Mouse (Mus musculus): ENCODE measurements at regions not wholly inside any gene's neighbourhood (a gene's known extent, or its start where the extent isn't known, plus 50 kb on each side); places are given as distances from the start of the nearest gene placed in this dataset.

DNA sequence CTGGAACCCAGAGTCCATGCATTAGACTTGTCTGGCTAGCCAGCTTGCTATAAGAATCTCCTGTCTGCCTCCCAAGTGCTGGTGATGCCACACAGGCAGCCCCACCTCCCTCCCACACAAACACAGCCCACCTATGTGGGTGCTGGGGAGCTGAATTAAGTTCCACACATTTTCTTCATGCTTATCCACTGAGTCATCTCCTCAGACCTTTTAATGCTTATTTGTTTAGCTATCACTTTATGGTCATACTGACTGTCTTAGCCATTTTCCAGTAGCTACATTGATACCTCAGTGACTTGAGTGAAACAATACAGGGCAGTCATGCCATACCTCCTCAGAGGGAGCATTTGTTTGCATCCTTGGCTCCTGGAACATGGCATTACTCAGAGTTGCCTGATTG, 531.1 kb upstream of the Id2 start:
- DNase-seq, result no peak
- intact Hi-C loops (cut with DNase I), result no loop called here

DNA sequence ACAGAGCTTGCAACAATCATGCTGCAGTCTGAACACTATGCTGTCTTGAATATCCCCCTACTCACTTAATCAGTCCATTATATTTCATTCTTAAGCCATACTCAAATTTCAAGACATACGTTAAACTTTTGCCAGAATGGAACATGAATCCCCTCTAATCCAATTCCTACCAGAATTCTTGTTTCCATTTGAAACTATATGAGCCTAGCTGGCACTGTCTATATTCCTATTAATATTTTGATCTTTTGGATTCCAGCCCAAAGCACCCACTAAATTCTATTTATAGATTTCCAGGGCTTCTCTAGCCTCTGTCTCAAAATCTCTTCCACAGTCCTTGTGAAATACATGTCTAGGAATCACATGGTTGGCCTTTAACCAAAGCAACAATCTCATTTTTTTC, 528.9 kb upstream of the Id2 start:
- no peak for DNase-seq
- intact Hi-C loops (cut with DNase I), result no loop called here

DNA sequence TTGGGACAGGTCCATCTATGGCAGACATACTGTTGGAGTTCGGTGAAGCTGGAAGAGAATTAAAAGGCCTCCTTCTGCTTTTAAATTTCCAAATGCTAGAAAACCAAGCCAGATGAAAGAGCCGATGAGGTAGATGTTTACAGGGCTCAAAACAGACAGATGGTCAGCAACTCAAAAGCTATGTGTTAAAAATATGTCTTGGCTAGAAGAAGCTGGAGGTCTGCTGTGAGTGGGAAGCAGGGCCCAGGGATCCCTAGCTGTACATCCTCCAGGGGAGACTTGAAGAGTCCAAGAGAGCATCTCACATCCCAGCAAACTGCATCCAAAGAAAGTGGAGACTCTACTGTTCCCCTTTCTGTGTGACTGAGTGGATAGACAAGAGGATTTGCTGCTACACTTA, 526.5 kb upstream of the Id2 start:
- no peak for DNase-seq
- intact Hi-C loops (cut with DNase I), result no loop called here

DNA sequence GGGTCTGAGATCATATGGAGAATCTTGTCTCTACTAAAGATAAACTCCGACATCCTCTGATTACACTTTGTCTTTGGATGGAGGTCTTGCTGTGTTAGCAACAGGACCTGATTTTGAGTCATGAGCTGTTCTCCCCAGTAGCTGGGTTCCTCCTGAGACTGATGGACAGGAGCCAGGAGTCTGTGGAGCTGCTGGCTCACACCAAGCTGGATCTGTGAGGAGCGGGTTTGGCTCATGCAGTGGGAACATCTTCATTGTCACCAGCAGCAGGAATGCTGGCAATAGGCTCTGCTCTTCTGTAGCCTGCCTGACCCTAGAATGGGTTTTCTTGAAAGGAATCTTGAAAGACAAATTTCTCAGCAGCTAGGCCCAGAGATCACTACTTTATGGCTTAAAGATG, 524.2 kb upstream of the Id2 start:
- peak; percentile 86 for DNase-seq
- intact Hi-C loops (cut with DNase I), result no loop called here

DNA sequence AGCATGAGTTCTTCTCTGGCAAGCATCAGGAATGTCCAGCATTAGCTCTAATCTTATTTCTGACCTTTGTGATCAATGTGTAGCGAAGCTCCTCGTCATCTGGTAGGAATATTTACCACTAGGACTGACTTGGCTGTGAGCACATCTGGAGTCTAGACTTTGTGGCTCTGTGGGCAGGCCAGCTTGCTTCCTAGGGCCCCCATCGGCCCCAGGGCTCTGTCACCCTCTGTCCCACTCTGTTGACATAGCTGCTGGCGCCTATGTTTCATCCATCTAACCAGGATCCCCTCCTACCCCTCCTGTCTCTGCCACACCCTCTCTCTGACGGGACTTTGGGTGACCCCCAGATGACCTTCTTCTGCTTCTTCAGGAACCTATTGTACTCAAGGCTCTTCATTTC, 520.6 kb upstream of the Id2 start:
- no peak for DNase-seq
- intact Hi-C loops (cut with DNase I), result no loop called here

DNA sequence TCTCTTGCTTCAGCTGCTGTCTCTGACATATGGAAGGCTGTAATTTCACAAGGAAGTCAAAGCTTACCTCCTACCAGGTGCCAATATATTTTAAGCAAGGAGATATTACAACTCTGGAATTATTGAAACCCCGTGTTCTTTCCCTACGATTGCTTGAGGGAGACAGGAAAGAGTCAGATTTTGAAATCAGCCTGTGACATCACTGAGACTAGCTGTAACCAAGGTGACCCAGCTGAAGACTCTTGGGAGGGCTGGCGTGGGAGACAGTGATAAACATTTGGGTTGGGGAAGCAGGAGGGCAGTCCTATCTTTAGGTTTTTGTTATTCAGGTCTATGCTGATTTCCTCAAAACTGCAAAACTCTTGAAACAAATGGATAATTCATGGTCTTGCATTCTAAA, 518.4 kb upstream of the Id2 start:
- intact Hi-C loops (cut with DNase I), result no loop called here
- no peak for DNase-seq

DNA sequence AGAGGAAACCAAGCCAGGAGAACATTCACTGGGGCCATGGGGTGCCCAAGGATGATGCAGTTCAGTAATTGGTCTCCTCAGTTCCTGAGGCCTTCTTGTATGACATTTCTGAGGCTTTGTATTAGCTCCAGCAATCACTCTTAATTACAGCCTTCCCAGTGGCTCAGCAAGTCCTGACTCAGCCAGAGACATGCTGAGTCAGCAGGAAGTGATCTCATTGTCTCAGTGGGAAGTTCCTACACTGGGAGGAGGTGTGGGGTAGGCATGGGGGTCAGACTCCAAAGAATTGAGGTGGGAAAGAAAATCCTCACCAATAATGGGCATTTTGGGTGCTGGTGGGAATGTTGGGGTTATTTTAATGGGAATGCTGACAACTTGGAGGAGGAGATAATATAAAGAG, 516.5 kb upstream of the Id2 start:
- intact Hi-C loops (cut with DNase I), result no loop called here
- DNase-seq, result no peak

DNA sequence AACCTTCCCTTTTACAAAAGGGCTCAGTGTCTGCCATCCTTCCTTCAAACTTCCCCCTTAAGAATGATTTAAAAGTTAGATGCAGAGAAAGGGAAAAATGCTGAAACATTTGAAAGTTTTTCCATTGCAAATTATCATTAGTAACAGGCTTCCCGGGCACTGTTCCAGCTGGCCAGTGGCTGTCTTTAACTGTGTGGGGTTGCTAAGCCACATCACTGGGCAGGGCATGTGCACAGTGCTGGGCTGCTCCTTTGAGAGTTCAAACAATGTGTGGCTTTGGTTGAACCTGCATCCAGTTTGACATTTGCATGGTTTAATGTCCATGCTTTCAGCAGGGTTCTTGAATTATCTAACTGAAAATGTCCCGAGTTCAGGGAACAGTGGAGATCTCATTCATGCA, 512.1 kb upstream of the Id2 start:
- DNase-seq, result peak; percentile 68
- intact Hi-C loops (cut with DNase I), result no loop called here

DNA sequence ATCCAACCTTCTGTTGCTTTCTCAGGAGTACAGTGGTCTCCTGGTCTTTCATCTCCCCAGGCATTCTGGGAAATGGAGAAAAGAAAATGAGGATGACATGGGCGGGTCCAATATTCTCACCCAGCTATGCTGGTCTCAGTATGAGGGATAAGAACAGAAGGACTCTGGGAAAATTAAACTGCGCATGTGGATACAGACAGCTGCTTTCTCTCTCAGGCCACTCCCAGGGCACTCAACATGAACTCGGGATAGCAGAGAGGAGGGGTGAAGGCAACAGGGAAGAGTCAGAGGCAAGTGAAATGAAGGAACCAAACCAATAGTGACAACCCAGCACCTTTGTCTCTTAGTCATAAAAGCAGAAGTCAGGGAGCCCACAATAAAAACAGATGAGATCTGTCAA, 508.5 kb upstream of the Id2 start:
- no peak for DNase-seq
- intact Hi-C loops (cut with DNase I), result no loop called here

DNA sequence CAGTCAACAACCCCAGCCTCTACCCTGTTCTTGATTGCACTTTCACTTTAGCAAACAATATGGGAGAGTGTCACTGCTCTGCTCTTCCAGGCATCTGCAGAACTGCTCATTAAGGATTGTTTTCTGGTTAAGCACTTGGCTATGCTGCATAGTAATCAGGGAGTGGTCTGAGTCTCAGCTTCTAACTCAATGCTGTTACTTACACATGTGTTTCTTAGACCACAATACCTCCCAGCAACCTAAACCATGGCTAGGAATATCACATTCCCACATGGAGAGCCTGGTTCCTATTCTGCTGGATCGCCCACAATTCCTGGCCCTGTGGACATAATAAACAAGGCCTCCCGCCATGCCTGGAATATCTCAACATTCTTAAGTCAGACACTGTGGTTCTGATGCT, 493.3 kb upstream of the Id2 start:
- intact Hi-C loops (cut with DNase I), result no loop called here
- DNase-seq, result no peak

DNA sequence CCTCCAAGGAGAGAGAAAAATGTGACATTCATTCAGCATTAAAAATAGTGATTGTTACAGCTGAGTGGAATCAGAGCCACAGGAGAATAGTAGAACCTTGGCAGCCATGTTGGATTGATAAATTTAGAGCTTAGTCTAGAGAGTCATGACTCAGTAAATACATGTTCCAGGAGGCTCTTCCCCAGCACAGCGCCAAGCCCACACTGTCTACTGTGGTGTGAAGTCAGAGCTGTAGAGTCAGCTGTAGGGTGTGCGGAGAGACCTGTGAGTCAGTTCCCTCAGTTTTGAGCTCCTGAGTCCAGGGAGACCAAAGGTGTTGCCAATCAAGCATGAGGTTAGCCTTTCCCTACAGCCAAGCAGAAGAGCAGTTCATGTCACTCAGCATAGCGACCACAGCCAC, 488.8 kb upstream of the Id2 start:
- DNase-seq, result no peak
- intact Hi-C loops (cut with DNase I), result no loop called here

DNA sequence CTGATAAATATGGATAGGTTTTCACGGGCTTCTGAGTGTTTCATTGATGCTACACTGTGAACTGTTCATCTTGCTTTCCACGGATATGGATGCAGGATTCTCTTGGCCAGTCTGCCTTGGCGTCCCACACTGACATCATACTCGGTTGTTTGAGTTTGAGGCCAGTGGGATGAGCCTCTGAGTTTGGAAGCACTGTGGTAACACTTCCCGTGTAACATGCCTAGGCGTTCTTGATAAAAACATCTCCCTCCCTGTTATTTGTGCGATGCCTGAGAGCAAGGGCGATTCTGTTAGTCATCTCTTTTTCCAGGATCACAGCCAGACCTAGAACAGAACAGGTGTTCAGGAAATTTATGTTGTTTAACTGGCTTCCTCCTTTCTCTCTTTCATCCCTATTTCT, 482.5 kb upstream of the Id2 start:
- intact Hi-C loops (cut with DNase I), result no loop called here
- DNase-seq, result no peak

DNA sequence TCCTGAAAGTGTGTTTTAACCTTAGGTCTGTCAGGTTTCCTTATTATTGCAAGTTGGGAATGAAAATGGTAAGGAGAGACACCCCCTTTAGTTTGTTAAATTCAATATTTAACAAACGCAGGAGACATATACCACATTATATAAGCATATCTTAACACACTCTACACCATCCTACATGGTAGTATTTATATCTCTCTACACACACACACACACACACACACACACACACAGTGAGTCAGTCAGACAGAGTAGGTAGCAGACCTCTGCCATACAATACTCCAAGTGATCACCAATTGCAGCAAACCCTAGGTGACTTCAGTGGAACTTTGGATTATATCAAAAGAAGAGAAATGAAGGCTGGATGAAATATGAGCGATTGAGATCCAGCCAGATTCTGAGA, 468.2 kb upstream of the Id2 start:
- DNase-seq, result no peak
- intact Hi-C loops (cut with DNase I), result no loop called here

DNA sequence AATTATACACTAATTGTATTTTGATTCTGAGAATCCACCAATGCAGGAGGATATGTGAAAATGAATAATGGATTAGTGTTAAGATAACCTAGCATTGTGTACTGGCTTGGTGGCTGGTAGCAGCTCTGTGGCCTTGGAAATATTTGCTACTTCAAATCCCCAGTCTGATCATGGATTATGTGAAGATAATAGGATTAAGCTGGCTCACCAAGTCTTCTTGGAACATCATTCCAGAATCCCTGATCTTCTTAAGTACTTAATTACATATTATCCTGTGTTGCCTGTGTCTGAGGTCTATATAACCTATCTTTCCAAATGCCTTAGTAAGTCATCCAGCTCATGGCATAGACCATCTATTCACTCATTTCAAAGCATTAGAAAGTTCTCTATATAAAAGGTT, 462.7 kb upstream of the Id2 start:
- DNase-seq, result no peak
- intact Hi-C loops (cut with DNase I), result no loop called here

DNA sequence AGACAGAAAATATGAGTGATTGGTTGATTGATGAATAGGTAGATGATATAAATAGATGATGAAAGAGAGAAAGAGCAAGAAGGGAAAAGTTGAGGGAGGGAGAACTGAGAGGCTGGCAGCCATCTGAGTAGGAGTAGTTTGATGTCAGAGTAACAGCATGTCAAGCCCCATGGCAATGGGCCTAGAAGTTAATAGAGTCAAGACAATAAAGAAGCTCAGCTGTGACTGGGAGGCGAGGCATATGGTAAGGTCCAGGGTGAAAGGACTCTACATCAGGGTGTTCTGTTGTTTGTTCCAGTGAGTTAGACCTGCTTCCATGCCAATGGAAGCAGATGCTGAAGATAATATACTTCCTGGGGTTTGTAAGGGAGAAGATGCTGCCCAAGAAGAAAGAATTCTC, 456.7 kb upstream of the Id2 start:
- intact Hi-C loops (cut with DNase I), result no loop called here
- peak; percentile 40 for DNase-seq

DNA sequence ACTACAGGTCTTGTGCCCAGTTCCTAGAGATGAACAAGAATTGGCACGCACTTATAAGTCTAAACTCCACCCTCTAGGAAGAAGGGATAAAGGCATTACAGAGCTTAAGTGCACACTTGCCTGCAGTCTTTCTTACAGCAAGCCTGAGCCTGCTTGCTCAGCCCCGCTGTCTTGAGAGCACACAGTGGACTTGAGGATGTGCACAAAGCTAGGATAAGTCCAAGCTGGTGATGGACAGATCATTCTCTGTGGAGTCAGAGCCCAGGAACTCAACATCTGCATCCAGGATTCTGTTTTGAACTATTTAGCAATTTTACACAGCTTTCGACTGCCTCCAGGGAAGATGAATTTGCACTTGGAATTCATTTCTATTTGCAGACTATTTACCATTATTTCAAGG, 452.8 kb upstream of the Id2 start:
- no peak for DNase-seq
- intact Hi-C loops (cut with DNase I), result no loop called here

DNA sequence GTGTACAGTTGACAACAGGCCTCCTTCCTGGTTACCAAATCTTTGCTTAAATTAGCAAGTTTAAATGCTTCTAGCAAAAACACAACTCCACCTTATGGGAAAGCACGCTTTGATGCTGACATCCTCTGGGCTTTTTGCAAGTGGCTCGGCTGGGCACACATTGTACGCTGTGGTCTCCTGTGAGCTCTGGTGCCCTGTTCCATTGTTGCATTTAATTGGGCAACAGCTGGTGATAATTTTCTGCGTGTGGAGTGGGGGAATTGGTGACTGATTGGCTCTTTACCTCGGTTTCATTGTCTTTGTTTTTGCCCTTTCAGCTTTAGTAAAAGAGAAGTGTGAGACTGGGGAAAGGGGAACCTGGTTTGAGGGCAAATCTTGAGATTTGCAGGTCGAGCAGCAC, 447.3 kb upstream of the Id2 start:
- DNase-seq, result no peak
- intact Hi-C loops (cut with DNase I), result no loop called here

DNA sequence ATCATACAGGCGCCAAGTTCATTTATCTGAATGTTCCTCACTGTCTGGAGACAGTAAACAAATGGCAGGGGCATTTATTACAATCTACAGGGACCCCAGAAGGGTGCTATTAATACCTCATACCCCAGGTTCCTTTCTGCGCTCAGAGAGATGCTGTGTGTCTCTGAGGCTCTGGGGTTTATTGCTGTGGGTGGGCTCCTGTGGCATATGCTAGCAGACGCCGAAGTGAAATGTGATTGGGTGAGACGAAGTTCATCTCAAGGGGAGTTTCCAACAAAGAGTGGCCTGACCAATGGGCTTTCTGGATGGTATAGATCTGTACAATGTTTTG, 437.6 kb upstream of the Id2 start:
- no peak for DNase-seq
- intact Hi-C loops (cut with DNase I), result no loop called here

DNA sequence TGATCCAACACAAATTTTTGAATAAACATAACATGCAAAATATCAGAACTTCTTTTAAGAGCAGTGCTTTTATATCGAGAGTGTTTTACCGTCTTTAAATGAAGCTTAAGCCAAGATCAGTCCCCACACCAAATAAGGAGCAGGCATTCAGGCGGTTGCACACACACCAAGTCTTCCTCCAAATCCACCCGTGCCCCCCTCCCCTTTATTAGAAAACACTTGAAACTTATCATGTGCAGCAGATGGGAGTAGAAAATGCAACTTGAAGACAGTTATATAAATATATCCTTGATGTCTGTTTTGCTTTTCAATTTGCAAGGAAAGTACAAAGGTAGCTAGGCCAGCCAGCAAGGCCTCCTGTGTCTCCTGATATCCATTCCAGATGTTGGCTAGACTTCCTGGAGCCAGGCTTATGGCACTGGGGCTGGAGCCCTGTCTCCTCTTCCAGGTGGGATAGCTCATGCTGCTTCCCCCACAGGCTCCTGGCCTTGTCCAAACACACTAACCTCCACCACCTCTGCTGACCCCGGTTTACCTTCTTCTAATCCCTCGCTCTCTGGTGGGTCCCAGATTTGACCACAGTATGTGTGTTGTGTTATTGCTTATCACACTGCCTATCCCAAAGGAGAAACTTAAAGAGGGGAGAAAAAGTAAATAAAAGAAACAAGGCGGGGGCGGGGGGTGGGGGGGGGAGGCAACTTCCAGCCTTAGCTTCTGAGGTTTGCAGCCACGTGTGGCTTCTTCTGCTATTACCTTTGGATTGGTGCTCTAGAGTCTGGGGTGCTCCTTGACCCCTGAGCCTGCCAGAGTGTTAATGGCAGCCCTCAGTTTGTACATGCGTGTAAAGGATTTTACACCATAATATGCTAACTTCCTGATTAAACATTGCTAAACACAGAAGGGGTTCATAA, 437.0 kb upstream of the Id2 start:
- intact Hi-C loops (cut with DNase I), result no loop called here
- no peak for DNase-seq

DNA sequence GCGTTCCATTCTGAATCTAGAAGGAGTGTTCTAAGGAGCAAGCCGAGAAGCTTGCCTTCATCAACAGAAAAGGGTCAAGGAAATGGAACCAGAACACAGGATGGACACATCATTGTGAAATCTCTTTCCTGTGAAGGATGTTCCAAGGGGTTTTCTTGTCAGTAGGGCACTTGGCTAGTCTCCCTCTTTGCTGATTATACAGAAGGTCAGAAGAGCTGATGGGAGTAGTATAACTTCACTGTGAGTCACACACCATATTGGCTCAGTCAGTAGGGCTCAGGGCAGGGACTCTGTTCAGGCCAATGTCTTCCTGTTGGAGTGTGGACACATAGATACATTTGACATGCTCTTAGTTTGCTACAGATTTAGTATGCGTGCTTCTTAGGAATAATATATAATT, 433.5 kb upstream of the Id2 start:
- intact Hi-C loops (cut with DNase I), result no loop called here
- no peak for DNase-seq

DNA sequence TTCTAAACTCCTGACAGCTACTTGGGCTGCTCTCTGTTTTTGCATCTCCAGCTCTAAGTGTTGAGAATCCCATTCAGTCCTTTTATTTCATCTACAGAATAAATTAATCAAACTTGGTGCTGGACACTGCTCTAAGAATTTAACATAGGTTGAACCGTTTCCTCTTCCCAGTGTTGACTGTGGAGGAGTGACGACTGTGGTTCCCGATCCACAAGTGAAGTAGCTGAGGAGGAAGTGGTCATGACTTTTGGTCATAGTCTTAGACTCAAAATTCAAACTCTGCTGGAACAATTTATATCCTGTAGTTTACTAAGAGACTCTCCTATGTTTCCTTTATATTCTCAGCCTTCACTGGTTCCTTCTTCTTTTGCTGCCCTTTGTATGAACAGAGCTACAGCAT, 432.6 kb upstream of the Id2 start:
- intact Hi-C loops (cut with DNase I), result no loop called here
- no peak for DNase-seq

DNA sequence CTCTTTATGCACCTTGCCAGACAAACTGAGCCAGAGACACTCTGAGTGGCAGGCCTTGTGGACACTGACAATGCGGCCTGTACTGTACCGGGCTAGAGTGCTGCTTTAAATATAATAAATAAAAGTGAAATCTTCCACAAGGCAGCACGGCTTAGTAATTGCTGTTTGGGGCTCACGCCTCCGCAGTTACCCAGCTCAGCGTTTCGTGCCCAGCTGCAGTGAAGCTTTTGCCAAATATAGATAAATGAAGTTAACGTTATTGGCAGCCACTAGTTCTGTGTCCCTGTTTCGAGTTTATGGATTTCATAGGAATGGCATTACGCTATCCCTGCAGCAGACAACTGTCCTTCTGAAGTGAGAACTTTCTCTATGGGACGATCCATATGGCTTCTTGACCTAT, 429.7 kb upstream of the Id2 start:
- DNase-seq, result no peak
- intact Hi-C loops (cut with DNase I), result no loop called here

DNA sequence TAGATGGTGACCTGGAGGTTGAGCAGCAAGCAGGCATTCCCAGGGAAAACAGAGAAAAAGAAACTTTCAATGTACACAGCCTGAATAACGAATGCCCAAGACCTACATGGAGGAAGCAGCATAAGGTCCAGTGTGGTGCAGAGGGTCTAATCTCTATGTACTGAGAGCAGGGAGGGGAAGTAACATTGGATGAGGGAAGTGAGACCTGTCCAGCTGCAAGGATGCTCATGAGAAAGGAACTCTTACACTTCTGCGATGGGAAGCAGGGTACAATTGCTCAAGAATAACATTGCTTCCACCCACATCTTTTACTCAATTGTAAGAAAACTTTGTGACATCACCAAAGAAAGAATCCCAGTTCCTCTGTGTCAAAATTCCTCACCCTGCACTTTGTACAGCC, 419.8 kb upstream of the Id2 start:
- no peak for DNase-seq
- intact Hi-C loops (cut with DNase I), result no loop called here
